Mouse (Mus musculus): ENCODE results near the gene Fhit.

Gene Fhit

GRCm38 (mm10) chr14:9751341-9751740 is 1410.5 kb downstream of the Fhit start:
- in situ Hi-C loops (cut with MboI; ENCODE audit: unreplicated experiment in 2 of 2): no loop called here

- in situ Hi-C loops (cut with MboI; ENCODE audit: unreplicated experiment in 2 of 2): no loop called here
These were observed 1413.1 kb downstream of the Fhit start for GRCm38 (mm10) chr14:9748709-9749108.

- in situ Hi-C loops (cut with MboI; ENCODE audit: unreplicated experiment in 2 of 2): no loop called here
These were observed 1439.8 kb downstream of the Fhit start for GRCm38 (mm10) chr14:9721917-9722472.

DNA sequence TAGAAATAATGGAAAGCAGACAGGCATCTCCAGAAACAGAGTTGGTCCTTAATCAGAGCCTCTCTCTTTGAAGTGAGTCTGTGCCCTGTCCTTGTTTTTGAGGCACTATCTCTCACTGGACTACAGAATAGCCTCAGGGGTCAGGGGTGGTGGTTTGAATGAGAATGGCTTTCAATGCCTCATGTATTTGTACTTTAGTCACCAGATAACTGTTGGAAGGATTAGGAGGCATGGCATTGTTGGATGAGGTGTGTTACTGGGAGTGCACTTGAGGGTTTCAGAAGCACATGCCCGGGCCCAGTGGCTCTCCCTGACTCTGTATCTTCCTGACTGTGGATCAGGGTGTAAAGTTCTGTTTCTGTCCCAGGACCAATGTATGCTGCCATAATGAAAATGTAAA is 1463.2 kb downstream of the Fhit start:
- in situ Hi-C loops (cut with MboI; ENCODE audit: unreplicated experiment in 2 of 2): no loop called here

- in situ Hi-C loops (cut with MboI; ENCODE audit: unreplicated experiment in 2 of 2): no loop called here
These were observed 1464.7 kb downstream of the Fhit start for GRCm38 (mm10) chr14:9697101-9697500.

- in situ Hi-C loops (cut with MboI; ENCODE audit: unreplicated experiment in 2 of 2): no loop called here
These were observed 1465.8 kb downstream of the Fhit start for GRCm38 (mm10) chr14:9696004-9696403.

GRCm38 (mm10) chr14:9695217-9695690 is 1466.6 kb downstream of the Fhit start:
- in situ Hi-C loops (cut with MboI; ENCODE audit: unreplicated experiment in 2 of 2): no loop called here

DNA sequence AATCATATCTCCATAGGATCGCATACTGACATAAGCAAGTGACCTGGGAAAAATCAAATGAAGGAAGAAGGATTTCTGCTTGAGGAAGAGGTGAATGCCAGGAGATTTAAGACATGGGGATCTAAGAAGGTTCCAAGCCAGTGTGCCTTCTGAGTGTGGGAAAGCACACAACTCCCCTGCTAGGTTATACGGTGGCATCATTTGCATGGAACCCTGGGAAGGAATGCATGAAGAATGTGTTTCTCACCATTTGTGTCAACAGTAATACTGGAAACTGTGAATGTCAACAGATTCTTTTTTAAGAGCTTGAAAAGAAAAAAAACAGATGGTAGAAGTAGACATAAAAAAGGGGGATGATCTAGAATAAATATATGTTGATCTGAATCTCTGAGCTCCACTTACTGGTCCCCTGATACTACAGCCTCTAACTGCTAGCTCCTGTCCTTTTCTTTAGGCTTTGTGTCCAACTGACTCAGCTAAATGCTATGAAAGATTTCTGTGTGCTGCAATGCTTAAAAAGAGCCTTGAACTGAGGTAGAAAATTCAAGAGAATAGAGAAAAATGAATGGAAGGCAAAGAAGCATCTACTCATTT is 1473.1 kb downstream of the Fhit start:
- in situ Hi-C loops (cut with MboI; ENCODE audit: unreplicated experiment in 2 of 2): no loop called here

GRCm38 (mm10) chr14:9684362-9684761 is 1477.5 kb downstream of the Fhit start:
- in situ Hi-C loops (cut with MboI; ENCODE audit: unreplicated experiment in 2 of 2): no loop called here

GRCm38 (mm10) chr14:9672728-9673127 is 1489.1 kb downstream of the Fhit start:
- in situ Hi-C loops (cut with MboI; ENCODE audit: unreplicated experiment in 2 of 2): no loop called here

DNA sequence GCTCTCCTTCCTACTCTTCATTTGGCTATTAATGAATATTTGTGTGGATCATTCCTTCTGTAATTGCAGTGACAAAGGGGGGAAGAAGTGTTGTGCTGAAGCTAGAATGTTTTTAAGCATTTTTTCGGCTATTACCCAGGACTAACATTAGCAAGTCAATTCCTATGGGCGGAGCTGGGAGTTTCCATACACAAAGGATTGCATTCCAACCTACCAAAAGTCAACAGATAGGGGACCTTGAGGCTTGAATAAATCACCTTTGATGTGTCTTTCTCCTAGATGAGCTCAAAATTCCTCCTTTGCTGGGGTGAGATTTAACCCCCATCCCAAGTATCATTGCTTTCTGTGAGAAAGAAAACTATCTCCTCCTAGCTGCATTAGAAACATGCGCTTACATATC is 1490.1 kb downstream of the Fhit start:
- in situ Hi-C loops (cut with MboI; ENCODE audit: unreplicated experiment in 2 of 2): no loop called here

GRCm38 (mm10) chr14:9669766-9670165 is 1492.1 kb downstream of the Fhit start:
- in situ Hi-C loops (cut with MboI; ENCODE audit: unreplicated experiment in 2 of 2): no loop called here

DNA sequence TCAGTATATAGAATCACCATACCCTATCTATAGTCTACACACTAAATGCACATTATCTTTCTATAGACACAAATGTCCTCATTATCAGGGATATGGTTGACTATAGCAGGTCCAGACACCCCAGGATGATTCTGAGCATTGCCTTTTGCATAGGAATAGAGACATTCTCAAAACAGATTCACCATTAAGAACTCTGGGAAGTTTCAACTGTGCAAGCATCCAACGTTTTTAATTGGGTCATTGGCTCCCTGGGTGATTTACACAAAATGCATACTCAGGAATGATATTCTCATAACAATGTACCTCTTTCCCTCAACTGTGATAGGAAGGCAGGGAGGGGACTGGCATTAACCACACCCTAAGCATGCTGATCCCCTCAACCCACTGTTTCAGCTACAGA is 1503.4 kb downstream of the Fhit start:
- in situ Hi-C loops (cut with MboI; ENCODE audit: unreplicated experiment in 2 of 2): no loop called here

- in situ Hi-C loops (cut with MboI; ENCODE audit: unreplicated experiment in 2 of 2): no loop called here
These were observed 1510.4 kb downstream of the Fhit start for GRCm38 (mm10) chr14:9651417-9651816.

- in situ Hi-C loops (cut with MboI; ENCODE audit: unreplicated experiment in 2 of 2): no loop called here
These were observed 1513.4 kb downstream of the Fhit start for GRCm38 (mm10) chr14:9648416-9648815.

- in situ Hi-C loops (cut with MboI; ENCODE audit: unreplicated experiment in 2 of 2): no loop called here
These were observed 1515.6 kb downstream of the Fhit start for GRCm38 (mm10) chr14:9646233-9646632.

DNA sequence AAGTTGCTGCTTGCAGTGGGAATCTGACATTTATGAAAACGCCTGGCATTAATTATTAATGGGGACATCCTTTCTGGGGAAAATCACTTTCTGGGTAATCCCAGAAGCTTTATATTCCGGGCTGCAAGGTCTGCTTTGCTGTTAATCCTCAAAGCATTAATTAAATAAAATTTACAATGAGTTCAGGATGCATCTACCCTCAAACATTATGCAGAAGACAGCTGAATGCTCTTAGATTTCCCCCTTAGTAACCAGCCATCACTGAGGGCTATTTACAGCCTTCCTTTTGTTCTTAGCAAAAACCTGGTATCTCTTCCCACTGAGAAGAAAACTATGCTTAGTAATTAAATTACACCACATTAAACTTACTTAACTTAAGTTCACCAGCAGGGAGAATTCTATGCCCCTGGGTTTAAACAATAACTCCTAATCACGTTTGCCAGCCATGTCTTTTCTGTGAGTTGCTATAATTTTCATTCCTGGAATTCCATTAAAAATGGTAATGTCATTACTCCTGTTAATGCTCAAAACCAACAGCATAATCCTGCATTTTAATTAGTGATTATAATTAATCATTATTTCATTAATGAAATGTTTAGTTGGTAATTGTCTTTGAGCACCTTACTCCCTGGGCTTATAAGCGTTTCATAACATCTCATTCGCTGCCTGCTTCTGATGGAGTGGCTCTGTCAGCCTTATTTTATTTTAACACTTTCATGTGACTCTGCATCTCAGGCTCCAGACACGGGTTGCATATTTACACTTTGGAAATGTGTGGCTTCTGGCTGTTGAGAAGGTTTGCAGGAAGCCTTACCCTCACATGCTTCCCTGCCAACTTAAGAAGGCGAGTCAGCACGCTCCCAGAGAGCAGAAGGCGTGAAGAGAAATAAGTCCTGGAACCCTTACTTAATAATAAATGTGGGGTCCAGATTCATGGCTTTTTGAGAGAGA is 1517.3 kb downstream of the Fhit start:
- in situ Hi-C loops (cut with MboI; ENCODE audit: unreplicated experiment in 2 of 2): no loop called here

DNA sequence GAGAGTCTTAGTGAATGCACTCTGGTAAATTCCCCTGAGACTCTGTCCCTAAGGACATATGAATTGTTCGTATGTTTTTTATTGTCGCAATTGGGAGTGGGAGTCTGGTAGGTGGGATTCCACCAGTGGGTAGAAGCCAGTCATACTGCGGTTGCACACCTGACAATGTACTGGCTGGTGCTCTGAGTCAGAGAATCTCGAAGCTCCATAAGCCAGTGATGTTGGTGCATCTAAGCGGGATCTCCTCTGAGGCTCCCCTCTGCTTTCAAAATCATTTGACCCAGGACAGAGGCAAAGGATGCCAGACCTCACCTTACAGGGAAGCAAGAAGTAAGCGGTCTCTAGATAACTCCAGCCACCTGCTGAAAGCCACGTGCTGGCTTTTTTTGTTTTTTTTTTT is 1518.1 kb downstream of the Fhit start:
- in situ Hi-C loops (cut with MboI; ENCODE audit: unreplicated experiment in 2 of 2): no loop called here

DNA sequence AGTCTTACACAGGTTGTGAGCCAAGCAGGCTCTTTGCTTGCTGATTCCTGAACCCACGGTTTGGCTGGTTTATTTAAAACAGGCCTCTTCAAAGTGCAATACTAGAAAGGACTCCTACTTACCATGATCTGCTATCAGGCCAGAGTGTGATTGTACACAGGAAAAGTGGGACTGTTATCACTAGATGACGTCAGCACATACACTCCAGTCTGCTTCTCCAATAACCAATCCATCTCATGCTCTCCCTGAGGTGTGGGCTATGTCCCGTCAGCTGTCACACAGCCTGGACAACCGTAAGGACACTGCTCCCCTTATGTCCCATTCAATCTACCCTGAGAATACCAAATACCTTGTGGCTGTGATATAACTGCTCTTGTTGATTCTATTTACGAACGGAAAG is 1519.2 kb downstream of the Fhit start:
- in situ Hi-C loops (cut with MboI; ENCODE audit: unreplicated experiment in 2 of 2): no loop called here

DNA sequence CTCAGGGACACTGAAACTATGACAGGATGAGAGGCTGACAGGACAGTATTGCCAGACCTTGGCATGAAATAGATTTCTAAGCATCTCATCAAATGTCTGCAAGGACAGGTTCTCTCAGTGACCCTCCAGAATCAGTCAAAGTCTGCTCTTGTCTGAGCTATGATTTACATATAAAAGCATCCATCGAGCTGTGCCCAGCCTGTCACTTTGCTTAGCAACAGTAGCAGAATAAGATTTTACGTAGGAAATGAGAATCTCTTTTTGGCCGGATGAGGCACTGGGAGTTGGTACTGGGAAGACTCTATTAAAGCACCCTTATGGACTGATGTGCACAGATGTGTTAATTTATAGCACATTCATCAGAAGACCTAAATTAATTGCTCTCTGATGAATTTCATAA is 1519.8 kb downstream of the Fhit start:
- in situ Hi-C loops (cut with MboI; ENCODE audit: unreplicated experiment in 2 of 2): no loop called here

- in situ Hi-C loops (cut with MboI; ENCODE audit: unreplicated experiment in 2 of 2): no loop called here
These were observed 1527.4 kb downstream of the Fhit start for GRCm38 (mm10) chr14:9634247-9634991.

All from v-Abl transformed pro-B cells (cell line).